Mouse (Mus musculus) kidney, embryonic 16.5 days (tissue): Measurements from ENCODE around the gene Gnl2. TPM values are rescaled to one million over a fixed set of nuclear protein-coding genes. Genes with fewer than 3 reads are reported as not detected.

Source experiments
- ATAC-seq: fragments of 200-750 bp; cut with Nextera tagmentation; 2 replicates; pipeline ENCODE4 v1.8.0; 2017; ENCODE audit warnings: moderate TSS enrichment; ENCODE audit not compliant: low FRiP score, low TSS enrichment
- H3K27ac ChIP-seq: fragments of 300-500 bp; sonication (generic); 2 replicates; pipeline ENCODE4 v1.5.1; 2014; ENCODE audit warnings: low read length
- H3K27me3 ChIP-seq: fragments of 300-500 bp; sonication (generic); 2 replicates; pipeline ENCODE4 v1.6.1; 2014; ENCODE audit warnings: low read length, control low read depth, mixed read lengths; ENCODE audit not compliant: insufficient read depth
- H3K36me3 ChIP-seq: fragments of 300-500 bp; sonication (generic); 2 replicates; pipeline ENCODE4 v1.6.1; 2014; ENCODE audit warnings: low read length, control low read depth, mixed read lengths; ENCODE audit not compliant: insufficient read depth
- H3K4me1 ChIP-seq: fragments of 300-500 bp; sonication (generic); 2 replicates; pipeline ENCODE4 v1.6.1; 2014; ENCODE audit warnings: low read length, control low read depth, mixed read lengths; ENCODE audit not compliant: insufficient read depth
- H3K4me2 ChIP-seq: fragments of 300-500 bp; sonication (generic); replicated peaks from 2 replicates; pipeline ENCODE4 v1.6.1; 2014; ENCODE audit warnings: low read depth, low read length
- H3K4me3 ChIP-seq: fragments of 300-500 bp; sonication (generic); 2 replicates; pipeline ENCODE4 v1.5.1; 2014; ENCODE audit warnings: mild to moderate bottlenecking, low read length
- H3K9ac ChIP-seq: fragments of 300-500 bp; sonication (generic); replicated peaks from 2 replicates; pipeline ENCODE4 v1.6.1; 2014; ENCODE audit warnings: low read length
- H3K9me3 ChIP-seq: fragments of 300-500 bp; sonication (generic); 2 replicates; pipeline ENCODE4 v1.6.1; 2016; ENCODE audit warnings: low read length, control low read depth
- WGBS: fragments of 180-500 bp; shearing (Covaris S2); extraction: QIAGEN DNeasy Blood & Tissue Kit; methylation state at CpG from one replicate; pipeline ENCODE4 v1.1.7; 2014; 5-methylcytosine and 5-hydroxymethylcytosine counted together
- polyA plus RNA-seq: library from polyadenylated mRNA; unstranded; fragments of >200 nt; fragmentation: Nextera tagmentation; extraction: Ambion mirVana; gene quantifications from 2 replicates; pipeline ENCODE4 v1.2.1, GENCODE M21; 2015

Gene Gnl2
- polyA plus RNA-seq, 1 experiment from 2014 or later, result 80.7 TPM

GRCm38 (mm10) chr4:124984871-124985670 is 31.3 kb upstream of the Gnl2 start:
- WGBS, result 5% methylated on average over 18 of the region's 18 CpGs
- H3K9me3 ChIP-seq, result no peaks in the 10 kb centered on the region
- peaks cover 78% of the 10 kb centered on the region for H3K27me3 ChIP-seq
- H3K9ac ChIP-seq, result no peak overlapping the region; the same call in 1 of the 2 replicates
- H3K4me3 ChIP-seq, result peak overlapping the region; percentile 56
- H3K36me3 ChIP-seq, result no peaks in the 10 kb centered on the region
- peak overlapping the region; percentile 62 for H3K4me2 ChIP-seq
- ATAC-seq, result peak; percentile 24; the same call in 1 of the 2 replicates
- H3K27ac ChIP-seq, result peak overlapping the region; percentile 76
- H3K4me1 ChIP-seq, result peaks cover 43% of the 10 kb centered on the region

DNA sequence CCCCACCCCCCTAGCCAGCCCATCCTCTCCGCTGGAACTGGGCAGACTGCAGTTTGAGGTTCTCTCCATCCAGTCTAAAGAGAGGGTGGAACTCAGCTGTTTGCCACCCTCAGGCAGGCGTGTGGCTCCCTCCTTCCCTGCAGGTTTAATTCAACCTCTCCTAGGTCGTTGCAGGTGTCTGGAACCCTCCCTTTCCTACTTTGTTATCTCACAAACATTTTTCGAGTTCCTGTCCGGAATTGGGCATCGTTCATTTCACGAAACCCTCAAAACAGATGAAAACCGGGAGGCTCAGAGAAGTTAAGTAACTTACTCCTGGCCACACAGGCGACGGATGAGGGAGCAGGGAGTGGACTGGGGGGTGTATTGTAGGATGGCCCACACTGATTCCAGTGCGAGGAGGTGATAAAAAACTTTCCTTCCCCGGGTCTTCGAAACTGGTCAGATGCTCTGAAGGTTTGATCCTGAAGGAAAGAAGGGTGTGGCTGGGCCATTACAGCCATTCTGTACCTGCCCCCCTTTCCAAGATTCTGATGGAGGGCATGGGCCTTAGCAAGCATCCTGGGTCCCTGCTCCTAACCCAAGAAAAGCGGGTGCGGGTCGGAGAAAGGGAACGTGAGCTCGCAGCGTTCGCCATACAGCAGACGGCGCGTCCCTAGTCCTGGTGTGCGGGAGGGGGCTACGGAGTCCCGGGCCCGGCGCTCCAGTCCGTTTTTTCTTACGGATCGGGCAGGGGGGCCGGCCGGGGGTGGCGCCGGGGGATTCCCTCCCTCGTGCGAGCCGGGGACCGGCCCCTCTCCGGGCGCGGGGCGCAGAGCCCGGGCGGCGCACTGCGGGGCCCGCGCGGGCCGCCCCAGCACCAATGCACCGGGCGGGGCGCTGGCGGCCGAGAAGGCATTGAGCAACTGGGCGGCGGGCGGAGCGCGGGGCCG is 30.4 kb upstream of the Gnl2 start, which contains the start of gene Rspo1:
Gene Rspo1 (plus strand): TSS at position 760 of the 932 bp plus-strand sequence.
- Histone ChIP-seq H3K27me3 (peaks cover 86% of the 10 kb centered on the region), H3K4me3 (peak within 1 kb of the TSS; percentile 56), H3K9me3 (no peaks in the 10 kb centered on the region), H3K9ac (peak within 1 kb of the TSS; percentile 70), H3K4me2 (peak within 1 kb of the TSS; percentile 62), H3K36me3 (no peaks in the 10 kb centered on the region), H3K4me1 (peaks cover 52% of the 10 kb centered on the region), H3K27ac (peak within 1 kb of the TSS; percentile 76)
- 0 out of 2 replicates have a peak, but pooled peaks have one; percentile 2 for ATAC-seq
- WGBS, result under 1% methylated on average over 40 of the region's 62 CpGs

DNA sequence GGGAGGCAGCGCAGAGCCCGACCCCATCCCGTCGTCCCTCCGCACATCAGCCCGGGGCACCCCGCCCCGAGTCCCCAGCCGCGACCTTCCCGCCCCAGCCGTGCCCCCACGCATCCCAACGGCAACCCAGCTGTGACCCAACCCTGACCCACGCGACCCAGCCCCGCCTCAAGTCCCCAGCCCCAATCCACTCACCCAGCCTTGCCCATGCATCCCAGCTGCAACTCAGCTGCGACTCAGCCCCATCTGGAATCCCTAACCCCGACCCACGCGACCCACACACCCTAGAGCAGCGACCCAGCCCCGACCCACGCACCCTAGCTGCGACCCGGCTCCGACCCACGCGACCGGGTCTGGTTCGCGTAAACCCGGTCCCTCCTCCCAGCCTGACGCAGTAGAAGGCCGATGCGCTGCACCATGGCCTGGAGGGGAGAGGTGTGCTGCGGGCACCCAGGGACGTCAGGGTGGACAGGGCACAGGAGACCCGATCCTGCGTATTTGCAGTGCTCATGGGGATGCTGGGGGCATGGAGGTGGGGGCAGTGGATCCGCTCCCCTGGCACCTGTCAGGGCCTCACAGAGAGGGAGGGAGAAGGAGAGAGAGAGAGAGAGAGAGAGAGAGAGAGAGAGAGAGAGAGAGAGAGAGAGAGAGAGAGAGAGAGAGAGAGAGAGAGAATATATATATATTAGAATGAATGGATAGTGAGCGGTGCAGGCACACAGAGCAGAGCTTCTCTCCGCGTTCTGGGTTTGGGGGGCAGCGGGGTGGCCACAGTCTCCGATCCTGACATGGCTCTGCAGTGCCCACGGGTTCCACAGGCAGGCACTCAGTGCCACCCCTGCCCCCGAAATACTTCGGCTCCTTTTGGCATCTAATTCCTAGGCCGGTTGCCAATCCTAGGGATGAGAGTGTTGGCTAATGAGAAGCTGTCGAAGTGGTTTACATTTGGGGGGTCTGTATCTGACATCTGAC is 29.4 kb upstream of the Gnl2 start:
- no peaks in the 10 kb centered on the region for H3K36me3 ChIP-seq
- H3K9me3 ChIP-seq, result no peaks in the 10 kb centered on the region
- H3K9ac ChIP-seq, result peak overlapping the region; percentile 70
- peak overlapping the region; percentile 62 for H3K4me2 ChIP-seq
- peaks cover 91% of the 10 kb centered on the region for H3K27me3 ChIP-seq
- H3K4me3 ChIP-seq, result peak overlapping the region; percentile 56
- peak overlapping the region; percentile 45; the same call in 1 of the 2 replicates for H3K27ac ChIP-seq
- peaks cover 60% of the 10 kb centered on the region for H3K4me1 ChIP-seq
- ATAC-seq, result no peak
- 1% methylated on average over 44 of the region's 51 CpGs for whole genome bisulfite sequencing

GRCm38 (mm10) chr4:124987711-124988097 is 28.7 kb upstream of the Gnl2 start:
- peaks cover 85% of the 10 kb centered on the region for H3K27me3 ChIP-seq
- ATAC-seq, result no peak
- peak overlapping the region; percentile 56 for H3K4me3 ChIP-seq
- H3K4me1 ChIP-seq, result peaks cover 60% of the 10 kb centered on the region
- H3K27ac ChIP-seq, result no peak overlapping the region
- 4% methylated on average over 10 of the region's 10 CpGs for WGBS
- H3K36me3 ChIP-seq, result no peaks in the 10 kb centered on the region
- peak overlapping the region; percentile 62 for H3K4me2 ChIP-seq
- H3K9ac ChIP-seq, result peak overlapping the region; percentile 7; the same call in 1 of the 2 replicates
- H3K9me3 ChIP-seq, result no peaks in the 10 kb centered on the region

GRCm38 (mm10) chr4:124988382-124988781 is 28.0 kb upstream of the Gnl2 start:
- peaks cover 60% of the 10 kb centered on the region for H3K4me1 ChIP-seq
- H3K9ac ChIP-seq, result no peak overlapping the region
- H3K4me3 ChIP-seq, result peak overlapping the region; percentile 1; the same call in 1 of the 2 replicates
- peak overlapping the region; percentile 80 for H3K27ac ChIP-seq
- peak overlapping the region; percentile 62 for H3K4me2 ChIP-seq
- no peaks in the 10 kb centered on the region for H3K36me3 ChIP-seq
- H3K27me3 ChIP-seq, result peaks cover 79% of the 10 kb centered on the region
- no peak for ATAC-seq
- no peaks in the 10 kb centered on the region for H3K9me3 ChIP-seq
- 12% methylated on average over 9 of the region's 9 CpGs for WGBS

DNA sequence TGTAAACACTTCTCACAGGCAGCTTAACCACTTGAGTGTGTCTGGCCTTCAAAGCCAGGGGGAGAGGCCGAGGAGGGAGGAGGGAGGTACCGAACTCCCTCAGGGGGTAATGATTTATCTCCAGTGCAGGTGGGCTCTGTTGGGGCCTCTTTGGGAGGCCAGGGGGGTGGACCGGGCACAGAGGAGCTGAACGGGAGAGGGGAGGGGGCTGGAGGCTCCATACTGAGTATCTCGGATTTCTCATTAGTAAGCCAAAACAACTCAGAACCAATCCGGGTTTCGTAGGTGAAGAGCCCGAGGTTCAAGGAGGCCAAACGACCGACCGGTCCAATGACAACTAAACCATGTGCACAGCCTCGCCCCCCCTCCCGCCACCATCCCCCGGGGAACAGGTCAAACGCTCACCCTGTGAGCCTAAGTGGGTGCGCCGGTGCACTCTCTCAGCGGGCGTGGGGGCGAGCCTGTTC is 26.6 kb upstream of the Gnl2 start:
- H3K4me1 ChIP-seq, result peaks cover 60% of the 10 kb centered on the region
- 0 out of 2 replicates have a peak overlapping the region, but pooled peaks have one; percentile 20 for H3K9ac ChIP-seq
- H3K27ac ChIP-seq, result peak overlapping the region; percentile 61
- H3K27me3 ChIP-seq, result peaks cover 64% of the 10 kb centered on the region
- no peaks in the 10 kb centered on the region for H3K36me3 ChIP-seq
- H3K9me3 ChIP-seq, result no peaks in the 10 kb centered on the region
- peak overlapping the region; percentile 42 for H3K4me2 ChIP-seq
- ATAC-seq, result peak; percentile 79
- WGBS, result under 1% methylated on average over 20 of the region's 20 CpGs
- H3K4me3 ChIP-seq, result peak overlapping the region; percentile 18

DNA sequence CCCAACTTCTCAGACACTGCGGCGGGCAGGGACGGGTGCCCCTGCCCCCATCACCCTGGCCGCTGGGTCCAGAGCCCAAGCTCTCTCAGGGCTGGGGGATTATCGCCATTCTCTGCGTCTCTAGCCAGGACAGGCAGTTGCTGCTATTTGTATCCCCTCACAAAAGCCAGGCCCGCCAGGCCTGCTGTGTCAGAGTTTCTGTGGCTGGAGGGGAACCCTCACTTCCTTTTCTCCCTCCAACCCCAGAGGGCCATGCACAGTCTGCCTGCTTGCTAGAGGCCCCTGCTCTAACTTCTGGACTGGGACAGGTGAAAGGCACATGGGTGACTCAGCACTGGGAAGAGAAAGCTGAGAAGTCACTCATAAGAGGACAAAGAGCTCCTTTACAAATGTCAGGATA is 26.1 kb upstream of the Gnl2 start:
- H3K36me3 ChIP-seq, result no peaks in the 10 kb centered on the region
- H3K27me3 ChIP-seq, result peaks cover 60% of the 10 kb centered on the region
- H3K4me1 ChIP-seq, result peaks cover 57% of the 10 kb centered on the region
- H3K9ac ChIP-seq, result peak overlapping the region; percentile 20; the same call in 1 of the 2 replicates
- peak overlapping the region; percentile 18 for H3K4me3 ChIP-seq
- H3K27ac ChIP-seq, result peak overlapping the region; percentile 61
- H3K9me3 ChIP-seq, result no peaks in the 10 kb centered on the region
- H3K4me2 ChIP-seq, result peak overlapping the region; percentile 42
- WGBS, result 4% methylated on average over 7 of the region's 7 CpGs
- ATAC-seq, result no peak

DNA sequence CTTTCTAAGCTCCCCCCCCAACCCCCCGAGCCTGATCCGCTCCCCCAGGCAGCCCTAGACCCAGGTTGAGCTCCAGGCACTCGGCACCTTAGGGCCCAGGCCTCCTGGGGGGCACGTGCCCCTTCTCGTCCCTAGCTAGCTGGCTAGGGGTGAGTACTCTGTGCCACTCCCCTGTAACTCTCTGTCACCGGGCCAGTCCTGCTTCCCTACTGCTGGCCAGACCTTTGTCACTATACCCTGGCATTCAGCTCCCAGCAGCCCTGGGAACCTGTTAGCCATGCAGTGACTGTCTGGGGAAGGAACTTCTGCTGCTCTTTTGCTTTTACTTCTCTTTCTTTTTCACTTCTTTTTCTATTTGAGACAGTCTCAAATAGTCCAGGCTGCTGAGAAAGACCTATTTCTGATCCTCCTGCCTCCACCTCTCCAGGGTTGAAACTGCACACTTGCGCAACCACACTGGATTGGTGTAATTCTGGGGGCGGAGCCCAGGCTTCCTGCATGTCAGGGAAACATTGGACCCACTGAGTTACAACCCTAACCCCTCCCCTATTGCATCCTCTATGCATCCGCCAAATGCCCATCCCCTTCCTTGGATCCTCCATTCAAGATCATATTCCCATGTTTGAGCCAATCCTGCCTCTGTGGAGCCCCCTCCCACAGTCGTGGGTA is 18.8 kb upstream of the Gnl2 start:
- no peak overlapping the region for H3K4me2 ChIP-seq
- 75% methylated on average over 10 of the region's 10 CpGs for WGBS
- no peak for ATAC-seq

More for the DNA sequence above, 18.8 kb upstream of the Gnl2 start:
- Histone ChIP-seq H3K4me1 (no peaks in the 10 kb centered on the region), H3K9ac (no peak overlapping the region), H3K36me3 (no peaks in the 10 kb centered on the region), H3K27ac (no peak overlapping the region), H3K4me3 (no peak overlapping the region), H3K9me3 (no peaks in the 10 kb centered on the region), H3K27me3 (no peaks in the 10 kb centered on the region)
